Mouse (Mus musculus) fibroblast of lung, adult 2 months (primary cell): Measurements from ENCODE around the gene Ankrd45.
A peak's percentile ranks its signal among the peaks of the same experiment; 100 is the strongest.
"Not testable (repeated sequence)": the region's sequence is repeated elsewhere in the genome, so short reads cannot be mapped to it uniquely, and the experiment has no call there.

Experiments used
- DNase-seq: peaks from one replicate; pipeline ENCODE4 v3.0.0-alpha.2; 2011; ENCODE audit warnings: low read depth

Gene Ankrd45

GRCm38 (mm10) chr1:161142531-161143159 is at the start of gene Ankrd45:
Gene Ankrd45 (plus strand): TSS chr1:161142691.
- no peak for DNase-seq

DNA sequence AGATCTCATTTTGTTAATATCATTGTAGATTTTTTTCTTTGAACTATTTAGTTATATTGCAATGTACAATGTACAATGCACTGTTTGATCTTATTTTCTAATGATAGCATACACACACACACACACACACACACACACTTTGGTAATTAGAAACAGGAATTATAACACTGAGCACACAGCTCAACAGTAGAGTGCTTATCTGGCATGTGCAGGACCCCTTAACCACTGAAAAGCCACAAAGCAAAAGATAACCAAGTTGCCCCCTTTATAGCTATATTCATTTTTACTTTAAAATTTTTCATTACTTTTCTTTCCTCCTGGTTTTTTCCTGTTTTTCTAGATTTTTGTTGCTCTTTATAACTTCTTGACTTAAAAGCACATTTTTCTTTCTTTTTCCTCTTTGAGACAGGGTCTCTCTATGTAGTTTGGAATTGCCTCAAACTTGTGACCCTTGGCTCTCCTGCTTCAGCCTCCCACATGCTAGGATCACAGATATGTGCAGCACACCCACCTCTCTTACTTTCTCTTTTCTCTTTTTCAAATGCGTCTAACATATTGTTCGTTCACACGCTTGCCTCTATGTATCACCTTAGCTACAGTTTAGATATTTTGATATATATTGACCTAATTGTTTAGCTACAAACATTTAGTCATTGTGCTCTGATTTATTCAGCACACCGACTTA is 42.6 kb upstream of the Ankrd45 start:
- DNase-seq: no peak

DNA sequence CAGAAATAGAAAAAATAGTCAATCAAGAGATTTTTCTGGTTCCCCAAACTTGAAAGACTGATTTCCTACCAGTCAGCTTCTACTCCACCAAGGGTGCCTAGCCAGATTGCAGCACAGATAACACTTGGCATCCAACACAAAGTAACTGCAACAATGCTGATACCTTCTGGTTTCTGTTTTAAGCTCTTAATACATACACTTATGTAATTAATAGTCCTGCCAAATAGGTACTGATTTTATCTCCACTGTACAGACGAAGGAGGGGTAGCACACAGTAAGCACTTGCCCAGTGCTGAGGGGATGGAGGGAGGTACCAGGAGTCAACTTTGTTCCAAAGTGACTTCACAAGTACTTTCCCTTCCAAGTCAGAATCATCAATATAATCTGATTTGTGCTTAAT is 38.6 kb upstream of the Ankrd45 start:
- no peak for DNase-seq

GRCm38 (mm10) chr1:161109216-161109615 is 33.3 kb upstream of the Ankrd45 start:
- DNase-seq: no peak

- no peak for DNase-seq
These were observed 27.9 kb upstream of the Ankrd45 start for GRCm38 (mm10) chr1:161114591-161114990.

DNA sequence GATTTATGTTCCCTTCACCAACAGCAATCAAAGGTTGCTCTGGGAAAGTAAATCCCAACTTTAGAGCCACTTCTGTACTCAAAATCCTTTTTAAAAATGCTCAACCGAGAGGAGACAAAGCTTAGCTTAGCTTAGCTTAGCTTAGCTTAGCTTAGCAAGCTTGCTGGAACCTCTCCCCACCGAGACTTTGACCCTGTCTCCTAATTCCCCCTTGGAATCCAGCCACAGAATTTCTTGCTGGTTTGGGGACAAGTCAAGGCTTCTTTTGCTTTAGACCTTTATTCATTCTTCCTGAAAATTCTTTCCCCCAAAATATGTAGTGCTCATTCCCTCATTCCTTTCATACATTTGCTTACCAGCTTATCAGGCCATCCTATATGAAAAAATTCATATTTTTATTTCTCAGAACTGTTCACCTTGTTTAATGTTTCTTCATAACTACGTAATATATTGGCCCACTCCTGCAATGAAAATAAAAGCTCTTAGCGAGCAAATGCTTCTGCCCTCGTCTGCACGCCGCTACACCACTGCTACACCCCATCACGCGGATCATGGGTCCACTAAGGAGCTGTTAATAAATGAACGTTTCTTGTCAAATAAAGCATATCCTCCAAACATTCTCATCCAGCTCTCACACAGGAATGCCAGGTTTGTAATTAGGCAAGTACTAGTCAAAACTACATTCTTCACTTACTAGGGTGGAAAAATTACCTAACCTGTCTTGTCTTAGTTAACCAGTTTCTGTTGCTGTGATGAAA is 19.7 kb upstream of the Ankrd45 start:
- DNase-seq: no peak

- no peak for DNase-seq
These were observed 16.0 kb upstream of the Ankrd45 start for GRCm38 (mm10) chr1:161126461-161126860.

GRCm38 (mm10) chr1:161130726-161131664 is 11.5 kb upstream of the Ankrd45 start, which contains the start of gene Klhl20:
Gene Klhl20 (minus strand): TSS chr1:161131511.
- DNase-seq: peak; percentile 92

GRCm38 (mm10) chr1:161139496-161139895 is 3.0 kb upstream of the Ankrd45 start:
- DNase-seq: no peak

DNA sequence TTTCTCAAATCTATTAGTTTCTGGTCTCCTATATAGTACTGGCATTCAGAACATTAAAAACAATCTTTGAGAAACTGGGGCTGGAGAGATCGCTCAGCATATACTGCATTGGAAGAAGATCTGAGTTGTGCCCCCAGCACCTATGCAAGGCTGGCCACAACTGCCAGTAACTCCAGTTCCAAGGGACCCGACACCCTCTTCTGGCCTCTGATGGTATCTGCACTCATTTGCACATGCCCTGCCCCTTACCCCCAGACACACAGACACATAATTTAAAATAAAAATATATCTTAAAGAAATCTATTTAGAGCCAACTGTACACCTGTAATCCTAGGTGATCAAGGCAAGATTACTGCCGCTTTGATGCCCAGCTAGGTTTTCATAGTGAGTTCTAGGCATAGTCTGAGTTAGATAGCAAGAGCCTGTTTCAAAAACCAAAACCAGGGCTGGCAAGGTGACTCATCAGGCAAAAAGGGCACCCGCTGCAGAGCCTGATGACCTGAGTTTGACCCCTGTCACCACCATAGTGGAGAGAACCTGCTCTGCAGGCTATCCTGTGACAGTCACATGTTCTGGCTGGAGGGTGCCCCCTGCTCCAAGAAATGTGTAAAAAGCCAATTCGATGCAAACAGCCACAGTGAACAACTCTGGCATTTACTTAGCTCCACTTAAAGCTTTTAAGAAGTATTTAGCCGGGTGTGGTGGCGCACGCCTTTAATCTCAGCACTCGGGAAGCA is 2.3 kb upstream of the Ankrd45 start:
- no peak for DNase-seq

DNA sequence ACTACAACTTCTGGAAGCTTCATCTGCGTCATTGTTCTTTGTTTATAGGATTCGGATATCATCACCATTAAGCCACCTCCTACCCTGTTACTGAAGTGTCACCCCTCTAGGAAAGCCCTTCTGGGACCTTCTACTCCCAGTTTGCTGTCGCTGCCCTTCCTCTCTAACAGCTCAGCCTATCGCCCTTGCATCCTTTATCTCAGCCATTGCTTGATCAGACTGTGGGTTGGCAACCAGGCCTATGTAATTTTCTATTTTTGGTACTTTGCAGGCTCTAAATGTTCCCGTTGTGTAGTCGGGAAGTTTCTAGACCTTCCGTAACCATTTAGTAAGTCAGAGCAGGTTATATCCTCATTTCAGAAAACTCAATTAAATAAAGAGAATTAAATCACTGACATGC is 725 bp downstream of the Ankrd45 start:
- no peak for DNase-seq

- not testable (repeated sequence) for DNase-seq
These were observed 3.1 kb downstream of the Ankrd45 start for GRCm38 (mm10) chr1:161145611-161146010.

DNA sequence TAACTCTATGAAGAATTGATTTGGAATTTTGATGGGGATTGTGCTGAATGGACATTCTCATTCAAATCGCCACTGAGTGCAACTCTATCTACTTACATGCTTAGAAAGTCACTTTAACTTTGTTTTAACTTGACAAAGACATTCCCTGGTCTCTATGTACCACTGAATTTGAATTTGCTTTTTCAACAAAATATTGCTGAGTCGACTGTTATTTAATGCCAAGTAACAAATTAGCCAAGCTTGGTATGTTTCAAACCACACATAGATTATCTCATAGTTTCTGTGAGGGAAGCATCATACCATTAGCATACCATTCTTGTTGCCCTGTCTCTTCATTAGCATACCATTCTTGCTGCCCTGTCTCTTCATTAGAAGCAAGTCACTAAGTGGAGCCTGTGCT is 5.4 kb downstream of the Ankrd45 start:
- DNase-seq: no peak

DNA sequence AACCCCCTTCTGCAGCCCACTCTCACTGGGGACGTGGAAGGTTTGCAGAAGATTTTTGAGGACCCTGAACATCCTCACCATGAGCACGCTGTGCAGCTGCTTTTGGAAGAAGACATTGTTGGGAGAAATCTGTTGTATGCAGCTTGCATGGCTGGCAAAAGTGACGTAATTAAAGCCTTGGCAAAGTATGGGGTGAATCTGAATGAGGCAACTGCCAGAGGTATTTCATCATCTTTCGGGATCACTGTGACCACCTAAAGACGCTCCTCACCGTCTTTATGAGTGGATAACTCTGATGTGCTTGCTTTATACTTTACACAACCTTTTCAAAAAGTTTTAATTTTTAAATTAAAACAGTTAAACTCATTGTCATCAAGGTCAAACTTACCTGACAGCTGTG is 8.6 kb downstream of the Ankrd45 start:
- DNase-seq: no peak

DNA sequence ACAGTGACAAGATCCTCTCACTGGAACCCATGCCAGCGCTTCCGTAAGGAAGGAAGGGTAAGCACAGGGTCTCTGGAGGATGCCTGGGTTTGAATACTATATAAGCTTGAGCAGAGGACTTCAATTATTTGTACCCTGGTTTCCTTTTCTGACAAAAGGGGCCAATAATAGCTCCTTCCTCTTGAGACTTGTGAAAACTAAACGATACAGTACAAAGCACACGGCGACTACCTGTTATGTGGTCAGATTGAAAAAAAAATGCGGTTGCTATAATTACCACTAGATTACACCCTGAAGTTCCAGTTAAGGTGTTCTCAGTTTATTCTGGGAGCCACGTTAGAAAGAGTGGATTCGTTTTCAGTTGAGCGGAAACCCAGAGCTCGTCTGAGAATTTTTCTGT is 14.1 kb downstream of the Ankrd45 start:
- no peak for DNase-seq

DNA sequence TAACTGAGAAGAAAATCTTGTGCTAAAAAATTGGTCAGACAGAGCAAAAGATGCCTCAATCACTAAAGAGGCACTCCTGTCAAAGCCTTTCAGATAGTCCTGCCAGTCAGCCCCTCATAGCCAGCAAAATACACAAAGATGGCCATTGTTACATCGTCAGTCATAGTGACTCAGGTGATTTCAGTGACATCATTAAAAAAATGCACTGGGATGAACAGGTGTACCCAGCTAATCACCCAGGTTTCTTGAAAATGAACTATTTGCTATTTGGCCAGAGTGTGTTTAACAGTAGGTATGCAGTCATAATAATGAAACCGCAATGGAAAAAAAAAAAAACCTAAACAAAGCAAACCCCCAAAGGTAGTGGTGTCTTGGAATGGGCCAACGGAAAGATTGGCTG is 16.7 kb downstream of the Ankrd45 start, which contains the start of gene Tex50:
Gene Tex50, minus strand, starts transcription at position 101 of the 400 bp plus-strand sequence.
- no peak for DNase-seq

GRCm38 (mm10) chr1:161160266-161160665 is 17.8 kb downstream of the Ankrd45 start:
- no peak for DNase-seq

DNA sequence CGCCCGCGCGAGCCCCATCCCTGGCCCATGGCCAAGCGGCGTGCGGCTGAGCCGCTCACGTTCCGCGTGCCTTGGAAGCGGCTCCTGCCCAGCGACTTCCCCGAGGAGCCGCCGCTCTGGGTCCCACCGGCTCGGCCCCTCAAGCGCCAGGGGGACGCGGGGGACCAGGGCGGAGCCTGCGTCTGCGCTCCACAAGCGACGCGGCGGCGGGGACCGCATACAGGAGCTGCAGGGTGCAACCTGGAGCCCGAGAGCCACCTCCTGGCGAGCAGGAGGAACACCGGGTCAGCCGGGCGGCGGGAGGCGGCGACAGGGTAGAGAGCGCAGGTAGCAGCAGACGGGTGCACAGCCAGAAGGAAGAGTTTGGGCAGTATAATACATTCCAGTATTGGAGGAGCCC is 28.2 kb downstream of the Ankrd45 start:
- no peak for DNase-seq

- DNase-seq: no peak
These were observed 38.2 kb downstream of the Ankrd45 start for GRCm38 (mm10) chr1:161180674-161181073.

GRCm38 (mm10) chr1:161182386-161182785 is 39.9 kb downstream of the Ankrd45 start:
- DNase-seq: no peak

DNA sequence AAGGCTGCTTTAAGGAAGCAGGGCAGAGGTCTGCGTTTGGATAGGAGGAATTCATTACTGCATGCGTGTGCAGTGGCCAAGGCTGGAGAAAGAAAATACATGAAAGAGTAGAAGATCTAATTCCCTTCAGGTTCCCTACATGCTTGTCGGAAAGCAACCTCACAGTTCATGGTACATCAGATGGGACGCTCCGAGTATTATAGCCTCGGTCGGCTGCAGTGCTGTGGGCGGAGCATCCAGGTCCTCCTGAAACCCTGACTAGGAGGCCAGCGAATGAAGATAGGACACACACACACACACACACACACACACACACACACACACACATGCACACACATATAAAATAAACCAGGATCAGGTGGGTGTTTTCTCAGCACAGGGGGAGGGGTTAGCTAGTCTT is 41.2 kb downstream of the Ankrd45 start:
- no peak for DNase-seq
